Mouse (Mus musculus) intestine, embryonic 16.5 days (tissue): ENCODE results near the gene Gls2. TPM values are rescaled to one million over a fixed set of nuclear protein-coding genes. Genes with fewer than 3 reads are reported as not detected.
"Not testable (repeated sequence)": the region's sequence is repeated elsewhere in the genome, so short reads cannot be mapped to it uniquely, and the experiment has no call there.

ENCODE experiments used
- ATAC-seq: fragments of 200-750 bp; cut with Nextera tagmentation; 2 replicates; pipeline ENCODE4 v1.8.0; 2017; ENCODE audit warnings: moderate TSS enrichment, moderate library complexity
- H3K27ac ChIP-seq: fragments of 300-500 bp; sonication (generic); 2 replicates; pipeline ENCODE4 v1.5.1; 2014; ENCODE audit warnings: mild to moderate bottlenecking, low read length
- H3K27me3 ChIP-seq: fragments of 300-500 bp; sonication (generic); replicated peaks from 2 replicates; pipeline ENCODE4 v1.6.1; 2014; ENCODE audit warnings: low read length, control low read depth, mixed read lengths; ENCODE audit not compliant: control insufficient read depth, insufficient read depth
- H3K36me3 ChIP-seq: fragments of 300-500 bp; sonication (generic); 2 replicates; pipeline ENCODE4 v1.6.1; 2014; ENCODE audit warnings: low read length, control low read depth; ENCODE audit not compliant: control insufficient read depth, insufficient read depth
- H3K4me1 ChIP-seq: fragments of 300-500 bp; sonication (generic); 2 replicates; pipeline ENCODE4 v1.6.1; 2014; ENCODE audit warnings: low read length, control low read depth, mixed read lengths; ENCODE audit not compliant: control insufficient read depth, insufficient read depth
- H3K4me2 ChIP-seq: fragments of 300-500 bp; sonication (generic); 2 replicates; pipeline ENCODE4 v1.6.1; 2014; ENCODE audit warnings: low read depth, low read length, control low read depth
- H3K4me3 ChIP-seq: fragments of 300-500 bp; sonication (generic); 2 replicates; pipeline ENCODE4 v1.5.1; 2014; ENCODE audit warnings: mild to moderate bottlenecking, low read length
- H3K9ac ChIP-seq: fragments of 300-500 bp; sonication (generic); 2 replicates; pipeline ENCODE4 v1.6.1; 2014; ENCODE audit warnings: low read depth, low read length
- H3K9me3 ChIP-seq: fragments of 300-500 bp; sonication (generic); 2 replicates; pipeline ENCODE4 v1.6.1; 2016; ENCODE audit warnings: low read length, control low read depth; ENCODE audit not compliant: control insufficient read depth
- WGBS: fragments of 180-500 bp; shearing (Covaris S2); extraction: QIAGEN DNeasy Blood & Tissue Kit; methylation state at CpG from one replicate; pipeline ENCODE4 v1.1.7; 2014; 5-methylcytosine and 5-hydroxymethylcytosine counted together
- polyA plus RNA-seq: library from polyadenylated mRNA; unstranded; fragments of >200 nt; fragmentation: Nextera tagmentation; extraction: Ambion mirVana; gene quantifications from 2 replicates; pipeline ENCODE4 v1.2.1, GENCODE M21; 2015

The Gls2 gene
- polyA plus RNA-seq, 1 experiment from 2014 or later: 2.2 TPM

DNA sequence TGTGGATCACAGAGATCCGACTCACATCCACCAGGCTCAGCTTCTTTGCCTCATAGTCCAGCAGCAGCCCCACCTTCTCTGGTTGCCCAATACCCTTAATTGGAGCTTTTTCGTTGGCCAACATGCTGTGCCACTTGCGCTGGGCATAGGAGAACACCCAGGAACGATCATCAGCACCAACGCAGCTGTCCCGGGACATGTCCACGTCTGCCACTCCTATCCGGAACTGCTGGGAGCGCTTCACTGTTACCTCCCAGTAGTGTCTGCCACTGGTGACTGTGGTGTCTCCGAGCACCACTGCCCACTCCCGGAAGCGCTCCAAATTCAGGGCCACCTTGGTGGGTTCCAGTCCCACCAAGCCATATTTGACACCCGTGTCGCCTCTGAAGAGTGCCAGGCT lies 16.7 kb downstream of the Gls2 start:
- WGBS: 17% methylated on average over 14 of the region's 14 CpGs
- ATAC-seq: peak; percentile 33
- peak overlapping the region; percentile 70 for H3K9ac ChIP-seq
- no peaks in the 10 kb centered on the region for H3K9me3 ChIP-seq
- no peak overlapping the region for H3K27ac ChIP-seq
- H3K4me2 ChIP-seq: peak overlapping the region; percentile 89
- H3K4me3 ChIP-seq: peak overlapping the region; percentile 58
- H3K27me3 ChIP-seq: no peaks in the 10 kb centered on the region
- peaks cover 11% of the 10 kb centered on the region; the same call in 1 of the 2 replicates for H3K4me1 ChIP-seq
- H3K36me3 ChIP-seq: no peaks in the 10 kb centered on the region; the same call in 1 of the 2 replicates

DNA sequence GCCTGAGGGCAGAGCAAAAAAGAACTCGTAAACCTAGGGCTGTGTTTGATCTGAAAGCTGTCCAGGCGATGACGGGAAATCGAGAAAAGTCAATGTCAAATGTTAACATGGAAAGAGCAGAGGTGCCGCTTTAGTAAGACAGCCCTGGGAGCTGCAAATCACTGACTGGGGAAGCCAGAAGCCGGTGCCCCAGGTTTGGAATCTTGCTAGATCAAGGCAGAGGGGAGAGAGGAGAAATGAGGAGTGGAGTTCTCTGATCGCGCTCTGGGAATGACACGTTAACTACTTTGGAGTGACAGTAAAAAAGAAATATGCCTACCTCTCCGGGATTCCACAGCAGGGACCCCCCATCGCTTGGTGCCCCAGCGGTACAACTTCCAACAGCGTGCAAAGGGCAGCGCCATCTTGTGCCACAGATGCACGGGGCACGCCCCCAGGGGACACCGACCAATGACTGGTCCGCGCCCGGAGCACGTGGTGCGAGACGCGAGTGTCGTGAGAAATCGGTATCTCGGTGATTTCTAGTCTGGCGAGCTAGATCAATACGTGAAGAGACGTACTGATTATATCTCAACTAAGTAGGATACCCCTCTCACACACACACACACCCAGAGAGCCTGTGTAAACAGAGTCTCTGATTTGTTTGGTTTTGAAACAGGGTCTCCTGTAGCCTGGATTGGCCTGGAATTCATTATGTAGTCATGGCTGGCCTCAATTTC lies 17.3 kb downstream of the Gls2 start, which contains the start of gene Spryd4:
TSS of gene Spryd4 (minus strand) at position 418 of the 719 bp plus-strand sequence.
- H3K4me3 ChIP-seq: peak within 1 kb of the TSS; percentile 58
- ATAC-seq: peak; percentile 95
- H3K4me2 ChIP-seq: peak within 1 kb of the TSS; percentile 89
- peak within 1 kb of the TSS; percentile 70 for H3K9ac ChIP-seq
- no peaks in the 10 kb centered on the region for H3K9me3 ChIP-seq
- H3K27ac ChIP-seq: no peak within 1 kb of the TSS
- under 1% methylated on average over 30 of the region's 30 CpGs for WGBS
- H3K27me3 ChIP-seq: no peaks in the 10 kb centered on the region
- H3K4me1 ChIP-seq: peaks cover 11% of the 10 kb centered on the region; the same call in 1 of the 2 replicates
- H3K36me3 ChIP-seq: no peaks in the 10 kb centered on the region; the same call in 1 of the 2 replicates

DNA sequence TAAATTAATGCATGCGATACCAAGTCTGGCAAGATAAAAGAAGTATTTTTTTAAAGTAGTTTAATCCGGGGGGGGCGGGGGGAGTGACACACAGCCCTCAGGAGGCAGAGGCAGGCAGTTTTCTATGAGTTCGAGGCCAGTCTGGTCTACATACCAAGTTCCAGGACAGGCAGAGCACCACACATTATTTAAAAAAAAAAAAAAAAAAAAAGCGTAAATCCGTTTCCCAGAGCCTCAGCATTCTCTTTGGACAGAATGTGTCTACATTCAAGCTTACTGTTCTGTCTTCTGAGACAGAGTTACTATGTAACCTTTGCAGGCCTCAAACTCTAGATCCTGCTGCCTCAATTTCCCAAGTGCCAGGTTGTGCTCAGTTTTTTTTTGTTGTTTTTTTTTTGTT lies 17.9 kb downstream of the Gls2 start:
- H3K27me3 ChIP-seq: no peaks in the 10 kb centered on the region
- H3K4me1 ChIP-seq: peaks cover 11% of the 10 kb centered on the region; the same call in 1 of the 2 replicates
- H3K36me3 ChIP-seq: no peaks in the 10 kb centered on the region; the same call in 1 of the 2 replicates
- 52% methylated on average over 6 of the region's 6 CpGs for WGBS
- peak; percentile 12; the same call in 1 of the 2 replicates for ATAC-seq
- H3K4me3 ChIP-seq: peak overlapping the region; percentile 58
- no peaks in the 10 kb centered on the region for H3K9me3 ChIP-seq
- no peak overlapping the region for H3K9ac ChIP-seq
- H3K4me2 ChIP-seq: peak overlapping the region; percentile 89
- H3K27ac ChIP-seq: no peak overlapping the region

DNA sequence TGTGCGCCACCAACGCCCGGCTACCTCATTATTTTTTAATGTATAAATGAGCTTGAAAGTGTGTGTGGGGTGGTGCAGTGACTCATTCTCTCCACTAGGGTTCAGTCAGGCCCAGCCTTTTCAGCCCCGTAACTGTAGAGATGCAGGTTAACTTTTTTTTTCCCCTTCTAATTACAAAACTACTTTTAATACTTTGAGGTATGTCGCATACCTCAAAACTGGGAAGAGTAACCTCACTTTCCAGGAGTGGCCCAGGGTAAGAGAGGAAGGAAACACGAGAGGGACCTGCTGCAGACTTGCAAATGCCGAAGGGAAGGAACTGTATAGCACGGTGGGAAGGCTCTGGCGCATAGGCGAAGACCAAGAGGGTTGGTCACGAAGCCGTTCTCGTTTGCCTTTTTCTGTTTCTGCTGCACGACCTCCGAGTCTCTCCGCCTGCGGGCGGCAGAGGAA lies 18.6 kb downstream of the Gls2 start:
- H3K27me3 ChIP-seq: no peaks in the 10 kb centered on the region
- H3K4me3 ChIP-seq: peak overlapping the region; percentile 37
- peak; percentile 47; the same call in 1 of the 2 replicates for ATAC-seq
- H3K4me1 ChIP-seq: peaks cover 11% of the 10 kb centered on the region; the same call in 1 of the 2 replicates
- peak overlapping the region; percentile 58 for H3K9ac ChIP-seq
- no peaks in the 10 kb centered on the region for H3K9me3 ChIP-seq
- no peaks in the 10 kb centered on the region; the same call in 1 of the 2 replicates for H3K36me3 ChIP-seq
- peak overlapping the region; percentile 59 for H3K4me2 ChIP-seq
- WGBS: under 1% methylated on average over 18 of the region's 18 CpGs
- no peak overlapping the region for H3K27ac ChIP-seq

- ATAC-seq, H3K27me3 ChIP-seq, H3K27ac ChIP-seq, H3K9ac ChIP-seq, H3K36me3 ChIP-seq, H3K4me3 ChIP-seq, H3K9me3 ChIP-seq, H3K4me2 ChIP-seq: not testable (repeated sequence)
- peaks cover 11% of the 10 kb centered on the region; the same call in 1 of the 2 replicates for H3K4me1 ChIP-seq
- 91% methylated on average over 4 of the region's 4 CpGs for WGBS
These were observed 19.9 kb downstream of the Gls2 start for GRCm38 (mm10) chr10:128214112-128214511.

GRCm38 (mm10) chr10:128214981-128215380 lies 20.7 kb downstream of the Gls2 start:
- WGBS: 80% methylated on average over 5 of the region's 5 CpGs

GRCm38 (mm10) chr10:128218387-128219117 lies 24.3 kb downstream of the Gls2 start:
- Histone ChIP-seq H3K9me3 (no peaks in the 10 kb centered on the region), H3K27me3 (no peaks in the 10 kb centered on the region), H3K9ac (no peak overlapping the region), H3K4me3 (no peak overlapping the region), H3K4me2 (no peak overlapping the region), H3K27ac (no peak overlapping the region), H3K4me1 (no peaks in the 10 kb centered on the region), H3K36me3 (no peaks in the 10 kb centered on the region)
- WGBS: 91% methylated on average over 18 of the region's 18 CpGs
- no peak for ATAC-seq

More at GRCm38 (mm10) chr10:128214981-128215380, 20.7 kb downstream of the Gls2 start:
- H3K27ac ChIP-seq: no peak overlapping the region
- no peak overlapping the region for H3K9ac ChIP-seq
- H3K4me1 ChIP-seq: peaks cover 11% of the 10 kb centered on the region; the same call in 1 of the 2 replicates
- no peaks in the 10 kb centered on the region for H3K36me3 ChIP-seq
- H3K4me2 ChIP-seq: no peak overlapping the region
- no peak overlapping the region for H3K4me3 ChIP-seq
- no peak for ATAC-seq
- H3K9me3 ChIP-seq: no peaks in the 10 kb centered on the region
- H3K27me3 ChIP-seq: no peaks in the 10 kb centered on the region

DNA sequence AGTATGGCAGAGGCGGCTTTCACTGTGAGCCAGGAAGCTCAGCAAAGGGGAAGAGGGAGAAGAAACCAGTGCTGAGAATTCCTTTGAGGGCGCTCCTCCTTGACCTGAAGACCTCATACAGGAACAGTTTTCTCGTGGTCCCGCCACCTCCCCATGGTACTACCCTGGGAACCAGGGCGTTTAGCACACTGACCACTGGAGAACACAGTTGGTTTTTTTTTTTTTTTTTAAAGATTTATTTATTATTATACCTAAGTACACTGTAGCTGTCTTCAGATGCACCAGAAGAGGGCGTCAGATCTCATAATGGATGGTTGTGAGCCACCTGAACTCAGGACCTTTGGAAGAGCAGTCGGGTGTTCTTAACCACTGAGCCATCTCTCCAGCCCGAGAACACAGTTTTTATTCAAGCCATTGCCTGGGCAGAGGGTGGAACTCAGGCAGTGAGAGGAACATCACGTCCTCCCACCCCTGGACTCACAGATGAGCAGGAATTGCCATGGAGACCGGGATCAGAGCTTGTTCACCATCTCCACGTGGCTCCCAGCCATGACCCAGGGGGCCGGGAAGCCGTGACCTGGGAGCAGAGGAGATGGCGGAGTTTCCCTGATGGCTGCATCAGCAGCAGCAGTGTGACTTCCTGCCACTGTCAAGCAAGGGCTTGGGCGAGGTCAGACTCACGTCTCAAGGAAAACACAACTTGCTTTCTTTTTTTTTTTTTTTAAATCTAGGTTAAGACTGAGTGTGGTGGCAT lies 27.5 kb downstream of the Gls2 start:
- no peaks in the 10 kb centered on the region for H3K27me3 ChIP-seq
- H3K9me3 ChIP-seq: no peaks in the 10 kb centered on the region
- no peak for ATAC-seq
- H3K4me3 ChIP-seq: no peak overlapping the region
- 65% methylated on average over 16 of the region's 16 CpGs for WGBS
- H3K36me3 ChIP-seq: no peaks in the 10 kb centered on the region
- H3K4me1 ChIP-seq: no peaks in the 10 kb centered on the region
- H3K9ac ChIP-seq: no peak overlapping the region
- H3K4me2 ChIP-seq: no peak overlapping the region
- no peak overlapping the region for H3K27ac ChIP-seq

DNA sequence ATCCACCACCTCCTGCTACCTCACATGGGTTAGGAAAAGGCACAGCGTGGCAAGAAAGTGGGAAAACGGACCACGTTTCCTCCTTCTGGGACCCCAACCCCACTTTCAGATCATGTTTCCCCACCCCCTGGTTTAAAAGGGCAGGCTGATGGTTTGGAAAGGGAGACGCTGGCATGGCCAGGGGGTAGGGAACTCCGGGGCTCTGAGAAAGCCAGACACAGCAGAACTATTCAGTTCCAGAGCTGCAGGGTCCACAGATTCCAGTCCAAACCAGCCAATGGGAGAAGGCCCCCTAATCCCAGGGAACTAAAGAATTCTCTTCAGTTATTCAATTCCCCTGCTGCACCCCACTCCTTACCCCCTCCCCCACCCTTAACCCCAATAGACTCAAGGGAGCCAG lies 30.8 kb downstream of the Gls2 start:
- Histone ChIP-seq H3K27me3 (no peaks in the 10 kb centered on the region), H3K4me1 (no peaks in the 10 kb centered on the region), H3K9ac (no peak overlapping the region), H3K4me3 (no peak overlapping the region), H3K4me2 (no peak overlapping the region), H3K36me3 (no peaks in the 10 kb centered on the region), H3K9me3 (no peaks in the 10 kb centered on the region), H3K27ac (no peak overlapping the region)
- WGBS: 58% methylated on average over 5 of the region's 5 CpGs
- no peak for ATAC-seq
